Mouse (Mus musculus) midbrain, embryonic 14.5 days (tissue): ENCODE measurements around the gene Gnl1. TPM values are rescaled to one million over a fixed set of nuclear protein-coding genes. Genes with fewer than 3 reads are reported as not detected.
"Not testable (repeated sequence)": the region's sequence is repeated elsewhere in the genome, so short reads cannot be mapped to it uniquely, and the experiment has no call there.

Experiments
- ATAC-seq: fragments of 200-750 bp; cut with Nextera tagmentation; 2 replicates; pipeline ENCODE4 v1.8.0; 2017; ENCODE audit warnings: moderate number of reproducible peaks, moderate library complexity; ENCODE audit not compliant: low FRiP score, low TSS enrichment
- DNase-seq: peaks from one replicate; pipeline ENCODE4 v3.0.0-alpha.2; 2015
- H3K27ac ChIP-seq: fragments of 300-500 bp; sonication (generic); replicated peaks from 2 replicates; pipeline ENCODE4 v1.5.1; 2014; ENCODE audit warnings: mild to moderate bottlenecking, low read depth, low read length, moderate library complexity
- H3K27me3 ChIP-seq: fragments of 300-500 bp; sonication (generic); 2 replicates; pipeline ENCODE4 v1.6.1; 2014; ENCODE audit warnings: low read length, control low read depth, mixed read lengths; ENCODE audit not compliant: control insufficient read depth, insufficient read depth
- H3K36me3 ChIP-seq: fragments of 300-500 bp; sonication (generic); 2 replicates; pipeline ENCODE4 v1.6.1; 2014; ENCODE audit warnings: low read length, control low read depth; ENCODE audit not compliant: control insufficient read depth, insufficient read depth
- H3K4me1 ChIP-seq: fragments of 300-500 bp; sonication (generic); 2 replicates; pipeline ENCODE4 v1.6.1; 2014; ENCODE audit warnings: mild to moderate bottlenecking, antibody characterized with exemption, low read length, control low read depth; ENCODE audit not compliant: control insufficient read depth, insufficient read depth
- H3K4me2 ChIP-seq: fragments of 300-500 bp; sonication (generic); 2 replicates; pipeline ENCODE4 v1.6.1; 2014; ENCODE audit warnings: mild to moderate bottlenecking, low read length, moderate library complexity
- H3K4me3 ChIP-seq: fragments of 300-500 bp; sonication (generic); replicated peaks from 2 replicates; pipeline ENCODE4 v1.5.1; 2014; ENCODE audit warnings: low read depth, low read length
- H3K9ac ChIP-seq: fragments of 300-500 bp; sonication (generic); replicated peaks from 2 replicates; pipeline ENCODE4 v1.6.1; 2014; ENCODE audit warnings: mild to moderate bottlenecking, low read length, moderate library complexity
- H3K9me3 ChIP-seq: fragments of 300-500 bp; sonication (generic); 2 replicates; pipeline ENCODE4 v1.6.1; 2016; ENCODE audit warnings: low read length, control low read depth, mixed read lengths; ENCODE audit not compliant: control insufficient read depth
- WGBS: fragments of 180-500 bp; shearing (Covaris S2); extraction: QIAGEN DNeasy Blood & Tissue Kit; methylation state at CpG from one replicate; pipeline ENCODE4 v1.1.7; 2014; 5-methylcytosine and 5-hydroxymethylcytosine counted together
- polyA plus RNA-seq: library from polyadenylated mRNA; unstranded; fragments of >200 nt; fragmentation: Nextera tagmentation; extraction: Ambion mirVana; gene quantifications from 2 replicates; pipeline ENCODE4 v1.2.1, GENCODE M21; 2014

The Gnl1 gene
- polyA plus RNA-seq: 42.4 and 49.6 TPM in 2 replicates

DNA sequence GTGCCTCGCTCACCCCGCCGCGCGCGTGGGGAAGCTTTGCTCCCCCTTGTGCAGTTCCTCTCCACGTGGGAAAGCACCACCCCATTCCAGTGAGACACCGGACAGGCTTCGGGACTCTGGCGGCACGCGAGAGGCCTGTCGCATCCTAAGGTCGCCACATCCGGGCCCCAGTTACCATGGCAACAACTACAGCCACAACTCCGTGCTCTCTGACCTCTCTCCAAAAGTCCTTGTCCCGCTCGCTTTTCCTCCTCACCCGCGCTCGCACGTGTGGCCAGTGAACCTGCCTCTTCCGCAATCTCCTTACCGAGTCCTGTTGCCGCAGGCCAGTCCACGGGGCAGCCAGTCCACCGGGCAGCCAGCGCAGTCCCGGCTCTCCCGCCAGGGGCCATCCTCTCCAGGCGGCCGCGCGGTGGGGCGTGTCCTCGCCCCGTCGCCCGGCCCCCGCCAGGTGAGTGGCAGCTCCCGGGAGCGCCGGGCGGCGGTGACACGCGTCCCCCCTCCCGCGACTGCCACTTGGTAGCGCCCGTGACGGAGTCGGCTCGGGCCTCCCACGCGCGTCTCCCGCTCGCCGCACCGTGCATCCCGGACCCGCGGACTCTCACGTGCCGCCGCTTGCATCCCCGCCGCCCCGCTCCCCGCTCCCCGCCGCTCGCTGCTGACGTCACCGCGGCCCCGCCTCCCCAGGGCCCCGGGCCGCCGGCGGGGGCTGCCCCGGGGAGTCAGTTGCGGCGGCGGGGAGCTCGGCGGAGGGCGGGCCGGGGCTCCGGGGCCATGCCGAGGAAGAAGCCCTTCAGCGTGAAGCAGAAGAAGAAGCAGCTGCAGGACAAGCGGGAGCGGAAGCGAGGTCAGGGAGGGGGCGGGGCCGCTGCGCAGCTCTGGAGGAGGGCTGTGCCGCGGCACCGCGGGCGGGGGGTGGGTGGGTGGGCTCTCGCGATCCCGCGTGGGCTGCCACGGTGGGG lies at the start of gene Gnl1, which contains the start of gene Prr3:
Gene Gnl1, plus strand, starts transcription at position 451 of the 962 bp plus-strand sequence.
Gene Prr3, minus strand, starts transcription at position 836 of the 962 bp plus-strand sequence.
- peaks cover 42% of the 10 kb centered on the region for H3K36me3 ChIP-seq
- H3K9me3 ChIP-seq: no peaks in the 10 kb centered on the region
- peak within 1 kb of the TSS; percentile 69 for H3K4me2 ChIP-seq
- peak within 1 kb of the TSS; percentile 62 for H3K9ac ChIP-seq
- H3K4me3 ChIP-seq: peak within 1 kb of the TSS; percentile 89
- peaks cover 18% of the 10 kb centered on the region for H3K4me1 ChIP-seq
- H3K27ac ChIP-seq: peak within 1 kb of the TSS; percentile 93
- H3K27me3 ChIP-seq: no peaks in the 10 kb centered on the region
- ATAC-seq (peak; percentile 85), DNase-seq (peak; percentile 93)
- WGBS: under 1% methylated on average over 102 of the region's 109 CpGs

- 96% methylated on average over 12 of the region's 12 CpGs for WGBS
- DNase-seq: no peak
- no peak overlapping the region for H3K4me3 ChIP-seq
- H3K27me3 ChIP-seq: no peaks in the 10 kb centered on the region
- H3K4me1 ChIP-seq: no peaks in the 10 kb centered on the region
- H3K4me2 ChIP-seq: no peak overlapping the region
- H3K9ac ChIP-seq: no peak overlapping the region
- no peak for ATAC-seq
- H3K36me3 ChIP-seq: peaks cover 58% of the 10 kb centered on the region
- no peaks in the 10 kb centered on the region for H3K9me3 ChIP-seq
- no peak overlapping the region for H3K27ac ChIP-seq
Measured at GRCm38 (mm10) chr17:35930627-35931026, 49.0 kb upstream of the Gnl1 start.

DNA sequence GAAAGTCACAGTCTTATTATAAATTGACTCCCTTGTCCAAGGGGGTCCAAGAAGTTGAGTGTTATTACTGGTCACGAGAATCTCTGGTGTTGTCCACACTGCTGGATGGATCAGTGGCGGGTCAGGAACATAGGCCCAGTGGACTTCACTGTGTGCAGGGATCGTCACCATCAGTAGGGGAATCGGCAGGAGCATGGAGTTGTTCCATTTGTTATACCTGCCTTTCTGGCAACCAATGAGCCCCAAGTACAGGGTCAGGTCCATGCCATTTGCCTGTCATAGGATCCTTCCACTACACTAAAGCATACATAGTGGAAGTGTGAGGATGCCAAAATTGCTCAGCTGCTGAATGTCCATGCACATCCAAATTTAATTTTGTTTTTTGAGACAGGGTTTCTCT lies 47.0 kb upstream of the Gnl1 start:
- 92% methylated on average over 4 of the region's 4 CpGs for WGBS
- H3K27ac ChIP-seq: no peak overlapping the region
- H3K9ac ChIP-seq: no peak overlapping the region
- H3K4me1 ChIP-seq: no peaks in the 10 kb centered on the region
- no peak overlapping the region for H3K4me2 ChIP-seq
- DNase-seq: no peak
- peaks cover 41% of the 10 kb centered on the region for H3K36me3 ChIP-seq
- H3K9me3 ChIP-seq: no peaks in the 10 kb centered on the region
- H3K27me3 ChIP-seq: no peaks in the 10 kb centered on the region
- no peak for ATAC-seq
- no peak overlapping the region for H3K4me3 ChIP-seq

GRCm38 (mm10) chr17:35935763-35936162 lies 43.9 kb upstream of the Gnl1 start:
- H3K27me3 ChIP-seq, H3K4me1 ChIP-seq, ATAC-seq, H3K9ac ChIP-seq, H3K4me2 ChIP-seq, H3K27ac ChIP-seq, H3K9me3 ChIP-seq, H3K36me3 ChIP-seq, H3K4me3 ChIP-seq, DNase-seq: not testable (repeated sequence)
- 93% methylated on average over 14 of the region's 14 CpGs for WGBS

GRCm38 (mm10) chr17:35937700-35938348 lies 41.8 kb upstream of the Gnl1 start:
- Histone ChIP-seq H3K27me3 (no peaks in the 10 kb centered on the region), H3K27ac (no peak overlapping the region), H3K4me2 (no peak overlapping the region), H3K4me3 (no peak overlapping the region), H3K36me3 (no peaks in the 10 kb centered on the region), H3K9me3 (no peaks in the 10 kb centered on the region), H3K4me1 (no peaks in the 10 kb centered on the region), H3K9ac (no peak overlapping the region)
- no peak; the same call in 1 of the 2 replicates for ATAC-seq
- peak; percentile 80 for DNase-seq
- WGBS: 44% methylated on average over 2 of the region's 2 CpGs

- no peaks in the 10 kb centered on the region for H3K36me3 ChIP-seq
- 50% methylated on average over 2 of the region's 2 CpGs for WGBS
- no peaks in the 10 kb centered on the region for H3K27me3 ChIP-seq
- ATAC-seq: no peak
- H3K4me2 ChIP-seq: no peak overlapping the region
- DNase-seq: no peak
- H3K4me3 ChIP-seq: no peak overlapping the region
- H3K27ac ChIP-seq: no peak overlapping the region
- no peak overlapping the region for H3K9ac ChIP-seq
- H3K4me1 ChIP-seq: no peaks in the 10 kb centered on the region
- no peaks in the 10 kb centered on the region for H3K9me3 ChIP-seq
Measured at GRCm38 (mm10) chr17:35939108-35939507, 40.5 kb upstream of the Gnl1 start.

GRCm38 (mm10) chr17:35939941-35940340 lies 39.7 kb upstream of the Gnl1 start:
- Histone ChIP-seq H3K36me3 (no peaks in the 10 kb centered on the region), H3K4me2 (no peak overlapping the region), H3K9ac (no peak overlapping the region), H3K27me3 (no peaks in the 10 kb centered on the region), H3K4me3 (no peak overlapping the region), H3K27ac (no peak overlapping the region), H3K4me1 (no peaks in the 10 kb centered on the region), H3K9me3 (no peaks in the 10 kb centered on the region)
- WGBS: 49% methylated on average over 1 of the region's 1 CpGs
- ATAC-seq (no peak), DNase-seq (no peak)

DNA sequence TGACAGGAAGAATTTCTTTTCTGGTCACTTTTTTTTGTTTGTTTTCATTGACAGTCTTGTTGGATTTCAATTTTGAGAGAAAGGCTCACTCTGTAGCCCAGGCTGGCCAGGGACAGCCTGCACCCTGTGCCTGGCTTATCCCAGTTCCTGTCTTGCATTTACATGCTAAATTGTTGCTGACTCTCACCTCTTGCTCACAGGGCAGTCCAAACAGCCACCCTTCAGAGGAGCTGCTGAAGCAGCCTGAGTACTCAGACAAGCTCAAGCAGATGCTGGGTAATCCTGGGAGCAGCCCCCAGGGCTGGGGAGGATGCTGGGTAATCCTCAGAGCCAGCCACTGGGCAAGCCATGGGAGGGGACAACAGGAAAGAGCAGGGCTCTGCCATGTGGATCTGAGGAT lies 28.7 kb upstream of the Gnl1 start:
- DNase-seq, H3K9ac ChIP-seq, H3K27me3 ChIP-seq, H3K9me3 ChIP-seq, H3K4me3 ChIP-seq, H3K36me3 ChIP-seq, ATAC-seq, H3K27ac ChIP-seq, H3K4me2 ChIP-seq, H3K4me1 ChIP-seq: not testable (repeated sequence)
